28 mouse cellular contexts compared by ENCODE assay signal in genomic region chr1:144239195-144239594, GRCm38 (mm10). TPM values are rescaled to one million over a fixed set of nuclear protein-coding genes. Genes with fewer than 3 reads are reported as not detected.
DNase-seq lines count a peak whose midpoint lies in the region; ATAC-seq lines count a peak whose summit lies in the region.
"Had no signal": no experiment of that assay in that cellular context is flagged by ENCODE, and none has a peak within 500 bp of the region (broad histone marks: within the 10 kb centered on the region; RNA-seq: fewer than 3 reads in every experiment).

No protein-coding gene starts in this region.

- H3K27me3 ChIP-seq in forebrain, embryonic 12.5 days, result no peaks in the 10 kb centered on the region
- H3K27me3 ChIP-seq: embryonic facial prominence, embryonic 13.5 days; forebrain, embryonic 15.5 days; hindbrain, embryonic 12.5 days; hindbrain, embryonic 15.5 days; intestine, embryonic 15.5 days had no signal

- WGBS in forebrain, embryonic 12.5 days, result 80% methylated on average over 2 of the region's 2 CpGs

- DNase-seq in 3T3-L1 (ENCODE audit: low read depth, low spot score), result peak; percentile 49
- DNase-seq in Muller cell, postnatal 12 days (ENCODE audit: inconsistent ontology term), result peak; percentile 73
- DNase-seq in fibroblast of lung, adult 2 months (ENCODE audit: low read depth), result peak; percentile 7
- no peak for DNase-seq in spleen, postnatal 10 days (ENCODE audit: low spot score in 2 of 2)
- DNase-seq: adrenal gland, adult 8-10 months; adrenal gland, postnatal 36 days; cerebellum, adult 11 months; cerebellum, adult 2 months; cerebellum, adult 9-11 months; cerebellum, postnatal 25 days; embryo, embryonic 11 days; gastrocnemius, postnatal 25 days; heart, adult 2 months; kidney, adult 11 months; kidney, adult 8-10 months had no signal

- no peak overlapping the region for H3K4me3 ChIP-seq in forebrain, embryonic 12.5 days (replicated peaks)
- H3K4me3 ChIP-seq: embryonic facial prominence, embryonic 10.5 days; embryonic facial prominence, embryonic 13.5 days; erythroblast, embryonic 14.5 days; forebrain, embryonic 10.5 days; forebrain, embryonic 15.5 days; heart, adult 2 months; hindbrain, embryonic 12.5 days; hindbrain, embryonic 15.5 days; intestine, embryonic 15.5 days had no signal

- ATAC-seq in forebrain, embryonic 12.5 days (ENCODE audit: low FRiP score), result no peak; the same call in 1 of the 2 replicates
- ATAC-seq in megakaryocyte progenitor cell, adult 5-6 weeks (replicated peaks; ENCODE audit: poor library complexity), result no peak
- ATAC-seq: forebrain, embryonic 15.5 days; intestine, embryonic 15.5 days had no signal

- no peaks in the 10 kb centered on the region for H3K36me3 ChIP-seq in forebrain, embryonic 12.5 days (replicated peaks)
- H3K36me3 ChIP-seq: embryonic facial prominence, embryonic 10.5 days; embryonic facial prominence, embryonic 13.5 days; forebrain, embryonic 10.5 days; forebrain, embryonic 15.5 days; hindbrain, embryonic 12.5 days; hindbrain, embryonic 15.5 days; intestine, embryonic 15.5 days had no signal

- no peaks in the 10 kb centered on the region for H3K4me1 ChIP-seq in forebrain, embryonic 12.5 days
- H3K4me1 ChIP-seq: embryonic facial prominence, embryonic 10.5 days; embryonic facial prominence, embryonic 13.5 days; forebrain, embryonic 10.5 days; forebrain, embryonic 15.5 days; hindbrain, embryonic 12.5 days; hindbrain, embryonic 15.5 days; intestine, embryonic 15.5 days had no signal

- H3K9ac ChIP-seq in forebrain, embryonic 12.5 days, result no peak overlapping the region
- H3K9ac ChIP-seq: embryonic facial prominence, embryonic 13.5 days; forebrain, embryonic 15.5 days; hindbrain, embryonic 12.5 days; hindbrain, embryonic 15.5 days; intestine, embryonic 15.5 days had no signal

- H3K4me2 ChIP-seq in forebrain, embryonic 12.5 days, result no peak overlapping the region
- H3K4me2 ChIP-seq: embryonic facial prominence, embryonic 13.5 days; forebrain, embryonic 15.5 days; heart, embryonic 11.5 days; hindbrain, embryonic 12.5 days; hindbrain, embryonic 15.5 days; intestine, embryonic 15.5 days had no signal

- no peak overlapping the region for H3K27ac ChIP-seq in forebrain, embryonic 12.5 days
- H3K27ac ChIP-seq: embryonic facial prominence, embryonic 10.5 days; embryonic facial prominence, embryonic 13.5 days; forebrain, embryonic 10.5 days; forebrain, embryonic 15.5 days; heart, adult 2 months; hindbrain, embryonic 12.5 days; hindbrain, embryonic 15.5 days; intestine, embryonic 15.5 days had no signal

- no peaks in the 10 kb centered on the region for H3K9me3 ChIP-seq in forebrain, embryonic 12.5 days
- H3K9me3 ChIP-seq: embryonic facial prominence, embryonic 10.5 days; embryonic facial prominence, embryonic 13.5 days; forebrain, embryonic 10.5 days; forebrain, embryonic 15.5 days; hindbrain, embryonic 12.5 days; hindbrain, embryonic 15.5 days; intestine, embryonic 15.5 days had no signal

RNA-seq across cellular contexts. Expression of gene Rgs1, which starts 9.8 kb away (rescaled TPM):
- 0.38 TPM in 1 of 2 replicates, not detected in the other for polyA plus RNA-seq in forebrain, embryonic 12.5 days (2016; fragmentation: Nextera tagmentation; extraction: Ambion mirVana)
- 17.1 and 27.9 TPM in 2 replicates for total RNA-seq in megakaryocyte progenitor cell, adult 5-6 weeks (2015)
- 41.7 and 52.1 TPM in 2 replicates for total RNA-seq in megakaryocyte progenitor cell, adult 5-6 weeks (2017)
- total RNA-seq: ES-E14; gastrocnemius, adult 8-10 months; gastrocnemius, postnatal 25 days; heart, adult 2 months had no signal
- polyA plus RNA-seq: cerebellum, adult 2 months; embryonic facial prominence, embryonic 10.5 days; forebrain, embryonic 10.5 days; forebrain, embryonic 15.5 days; heart, adult 2 months; heart, embryonic 11.5 days; hindbrain, embryonic 15.5 days had no signal

Comparison
In these comparisons a context has a peak if more than half of its experiments do, and no peak if none do; other contexts are left out.
1. DNase-seq: peak in 3T3-L1 (single experiment), Muller cell, postnatal 12 days (single experiment) and fibroblast of lung, adult 2 months (single experiment); none in spleen, postnatal 10 days (0 of 2).